Mouse (Mus musculus): ENCODE data around the gene Fgf15. TPM values are rescaled to one million over a fixed set of nuclear protein-coding genes. Genes with fewer than 3 reads are reported as not detected.
A peak's percentile ranks its signal among the peaks of the same experiment; 100 is the strongest.

The Fgf15 gene
- polyA plus RNA-seq, 1 experiment from 2014 or later = not detected

- Histone ChIP-seq H3K4me1 (peaks cover 23% of the 10 kb centered on the region), H3K9ac (no peak overlapping the region), H3K27ac (peak overlapping the region; percentile 68), H3K27me3 (replicated peaks) (peaks cover 83% of the 10 kb centered on the region), H3K36me3 (peaks cover under 1% of the 10 kb centered on the region; the same call in 1 of the 2 replicates), H3K4me3 (peak overlapping the region; percentile 35), H3K4me2 (peak overlapping the region; percentile 61), H3K9me3 (replicated peaks) (no peaks in the 10 kb centered on the region)
- WGBS (ENCODE audit: insufficient replicate concordance) = under 1% methylated on average over 35 of the region's 35 CpGs
- ATAC-seq = no peak
Measured at GRCm38 (mm10) chr7:144942071-144942743, 45.9 kb downstream of the Fgf15 start.

DNA sequence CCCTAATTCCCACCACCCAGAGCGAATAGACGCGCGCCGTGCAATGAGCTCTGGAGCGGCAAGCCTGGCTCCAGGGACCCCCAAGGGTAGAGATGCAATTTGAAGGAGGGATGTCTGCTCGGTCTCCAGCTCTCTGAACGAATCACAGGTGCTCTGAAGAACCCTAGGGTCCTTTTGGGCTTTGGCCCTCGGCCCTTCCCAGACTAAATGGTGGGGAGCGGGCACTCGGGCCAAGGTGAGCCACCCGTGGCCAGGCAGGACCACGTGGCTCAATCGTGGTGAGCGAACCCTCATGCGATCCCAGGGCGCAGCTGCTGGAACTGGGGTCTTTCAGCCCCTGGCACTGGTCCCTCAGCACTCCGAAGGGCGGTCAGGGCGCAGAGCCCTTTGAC lies 46.4 kb downstream of the Fgf15 start:
- Histone ChIP-seq H3K9me3 (replicated peaks) (no peaks in the 10 kb centered on the region), H3K27me3 (replicated peaks) (peaks cover 77% of the 10 kb centered on the region), H3K36me3 (no peaks in the 10 kb centered on the region), H3K4me1 (peaks cover 21% of the 10 kb centered on the region), H3K9ac (peak overlapping the region; percentile 44; the same call in 1 of the 2 replicates), H3K4me3 (peak overlapping the region; percentile 35), H3K4me2 (peak overlapping the region; percentile 61), H3K27ac (peak overlapping the region; percentile 68; the same call in 1 of the 2 replicates)
- 2% methylated on average over 20 of the region's 20 CpGs for WGBS (ENCODE audit: insufficient replicate concordance)
- ATAC-seq = no peak

DNA sequence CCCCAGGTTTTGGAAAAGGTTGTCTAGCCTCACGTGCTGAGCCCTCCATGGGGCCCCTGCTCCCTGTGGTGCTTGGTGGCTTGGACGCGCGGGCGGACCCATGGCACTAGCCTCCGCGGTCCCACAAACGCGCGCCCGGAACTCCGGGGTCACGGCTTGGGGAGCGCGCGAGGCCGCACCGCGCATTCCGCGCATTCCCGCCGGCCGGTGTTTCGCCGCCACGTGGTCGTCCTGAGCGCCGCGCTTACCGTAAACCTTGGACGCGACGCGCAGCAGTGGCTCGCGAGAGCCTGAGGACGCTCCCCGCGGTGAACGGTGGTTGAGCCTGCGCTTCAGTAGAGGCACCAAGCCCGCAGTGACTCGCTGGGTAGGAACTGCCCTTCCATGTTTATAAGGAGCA lies 46.9 kb downstream of the Fgf15 start:
- H3K27me3 ChIP-seq (replicated peaks) = peaks cover 72% of the 10 kb centered on the region
- no peak overlapping the region for H3K27ac ChIP-seq
- under 1% methylated on average over 45 of the region's 45 CpGs for WGBS (ENCODE audit: insufficient replicate concordance)
- peak overlapping the region; percentile 35 for H3K4me3 ChIP-seq
- peak; percentile 34 for ATAC-seq
- H3K4me2 ChIP-seq = peak overlapping the region; percentile 61
- no peaks in the 10 kb centered on the region for H3K36me3 ChIP-seq
- no peaks in the 10 kb centered on the region for H3K9me3 ChIP-seq (replicated peaks)
- peak overlapping the region; percentile 44; the same call in 1 of the 2 replicates for H3K9ac ChIP-seq
- peaks cover 21% of the 10 kb centered on the region for H3K4me1 ChIP-seq

Other genes starting within 250 kb of the Fgf15 start
- gene Ano1, start 144.6 kb upstream of the Fgf15 start, polyA plus RNA-seq (2016; fragmentation: Nextera tagmentation; extraction: Ambion mirVana) = 5.7 and 7.2 TPM in 2 replicates
- gene Fgf3, start 58.4 kb upstream of the Fgf15 start, polyA plus RNA-seq (2016; fragmentation: Nextera tagmentation; extraction: Ambion mirVana) = 0.20 and 0.47 TPM in 2 replicates
- gene Fgf4, start 49.2 kb upstream of the Fgf15 start, polyA plus RNA-seq (2016; fragmentation: Nextera tagmentation; extraction: Ambion mirVana) = not detected in 2 replicates
- gene LTO1, start 18.6 kb downstream of the Fgf15 start, polyA plus RNA-seq (2016; fragmentation: Nextera tagmentation; extraction: Ambion mirVana) = 11.6 and 12.8 TPM in 2 replicates
- 46.0 and 47.1 TPM in 2 replicates for gene Ccnd1, start 43.4 kb downstream of the Fgf15 start, polyA plus RNA-seq (2016; fragmentation: Nextera tagmentation; extraction: Ambion mirVana)